20 mouse cellular contexts compared by ENCODE assay signal in genomic region chr5:116523553-116523952, GRCm38 (mm10).
A peak's percentile ranks its signal among the peaks of the same experiment; 100 is the strongest.
DNase-seq lines count a peak whose midpoint lies in the region; ATAC-seq and TF ChIP-seq lines count a peak whose summit lies in the region.
"Had no signal": no experiment of that assay in that cellular context is flagged by ENCODE, and none has a peak within 500 bp of the region (broad histone marks: within the 10 kb centered on the region; RNA-seq: fewer than 3 reads in every experiment).

No protein-coding gene starts in this region.

- no peak overlapping the region for H3K4me3 ChIP-seq in olfactory bulb, adult 2 months (ENCODE audit: insufficient read depth, low read depth, low read length)
- H3K4me3 ChIP-seq in forebrain, embryonic 13.5 days: no peak overlapping the region
- H3K4me3 ChIP-seq: heart, adult 2 months; heart, embryonic 15.5 days; hindbrain, embryonic 10.5 days; midbrain, embryonic 15.5 days had no signal

- TF ChIP-seq CTCF in olfactory bulb, adult 2 months (IDR thresholded peaks at IDR 0.05; ENCODE audit: insufficient read depth, low read depth, low read length): no peak

- H3K27ac ChIP-seq in olfactory bulb, adult 2 months (ENCODE audit: insufficient read depth, low read depth, low read length): peak overlapping the region; percentile 63
- no peak overlapping the region for H3K27ac ChIP-seq in forebrain, embryonic 13.5 days
- H3K27ac ChIP-seq: heart, adult 2 months; heart, embryonic 15.5 days; hindbrain, embryonic 10.5 days; midbrain, embryonic 15.5 days; stomach, postnatal 0 days had no signal

- no peak overlapping the region for H3K9ac ChIP-seq in forebrain, embryonic 13.5 days
- H3K9ac ChIP-seq: heart, embryonic 15.5 days; liver, postnatal 0 days; midbrain, embryonic 15.5 days had no signal

- peak; percentile 51 for DNase-seq in layer of hippocampus, adult 9-11 months
- no peak for DNase-seq in layer of hippocampus, adult 18-20 months (ENCODE audit: low spot score in 2 of 2)
- peak; percentile 89 for DNase-seq in brain, adult 2 months (ENCODE audit: low read depth, low spot score)
- peak; percentile 36 to 38 for DNase-seq in frontal cortex, postnatal 25 days (ENCODE audit: low spot score in 2 of 2)
- no peak for DNase-seq in adrenal gland, adult 2 months
- DNase-seq: cerebellum, adult 2 months; cerebellum, postnatal 36 days; heart, adult 2 months; liver, postnatal 0 days; lung, postnatal 14 days had no signal

- H3K4me1 ChIP-seq in olfactory bulb, adult 2 months (ENCODE audit: control insufficient read depth, insufficient read depth, low read length): peaks cover 35% of the 10 kb centered on the region
- peaks cover 42% of the 10 kb centered on the region for H3K4me1 ChIP-seq in forebrain, embryonic 13.5 days
- H3K4me1 ChIP-seq: heart, embryonic 15.5 days; megakaryocyte, embryonic 14.5 days had no signal

- ATAC-seq in forebrain, embryonic 13.5 days: no peak
- ATAC-seq in megakaryocyte progenitor cell, adult 5-6 weeks (replicated peaks; ENCODE audit: poor library complexity): no peak
- ATAC-seq: forebrain, embryonic 14.5 days; liver, postnatal 0 days; midbrain, embryonic 15.5 days had no signal

- no peaks in the 10 kb centered on the region for H3K9me3 ChIP-seq in forebrain, embryonic 13.5 days (replicated peaks)
- H3K9me3 ChIP-seq: heart, embryonic 15.5 days; hindbrain, embryonic 10.5 days; midbrain, embryonic 15.5 days had no signal

- no peaks in the 10 kb centered on the region for H3K27me3 ChIP-seq in forebrain, embryonic 13.5 days
- H3K27me3 ChIP-seq: CH12.LX; heart, embryonic 15.5 days; megakaryocyte, embryonic 14.5 days; midbrain, embryonic 15.5 days had no signal

- 40% methylated on average over 8 of the region's 8 CpGs for WGBS in olfactory bulb, adult 2 months
- WGBS in forebrain, embryonic 13.5 days: 90% methylated on average over 8 of the region's 8 CpGs

- no peak overlapping the region for H3K4me2 ChIP-seq in forebrain, embryonic 13.5 days
- H3K4me2 ChIP-seq: heart, embryonic 15.5 days; midbrain, embryonic 15.5 days had no signal

- no peak for TF ChIP-seq POLR2A in olfactory bulb, adult 2 months (IDR thresholded peaks at IDR 0.05; ENCODE audit: insufficient read depth, low read depth, low read length)

- peaks cover 4% of the 10 kb centered on the region; the same call in 1 of the 2 replicates for H3K36me3 ChIP-seq in forebrain, embryonic 13.5 days (ENCODE audit: poor library complexity, severe bottlenecking)
- H3K36me3 ChIP-seq: heart, embryonic 15.5 days; midbrain, embryonic 15.5 days had no signal

Comparison
In these comparisons a context has a peak if more than half of its experiments do, and no peak if none do; other contexts are left out.
1. DNase-seq: peak in layer of hippocampus, adult 9-11 months (single experiment), brain, adult 2 months (single experiment) and frontal cortex, postnatal 25 days (2 of 2); none in layer of hippocampus, adult 18-20 months (0 of 2) and adrenal gland, adult 2 months (single experiment).